ENCODE assay signal across 13 mouse cellular contexts in the genomic region with DNA sequence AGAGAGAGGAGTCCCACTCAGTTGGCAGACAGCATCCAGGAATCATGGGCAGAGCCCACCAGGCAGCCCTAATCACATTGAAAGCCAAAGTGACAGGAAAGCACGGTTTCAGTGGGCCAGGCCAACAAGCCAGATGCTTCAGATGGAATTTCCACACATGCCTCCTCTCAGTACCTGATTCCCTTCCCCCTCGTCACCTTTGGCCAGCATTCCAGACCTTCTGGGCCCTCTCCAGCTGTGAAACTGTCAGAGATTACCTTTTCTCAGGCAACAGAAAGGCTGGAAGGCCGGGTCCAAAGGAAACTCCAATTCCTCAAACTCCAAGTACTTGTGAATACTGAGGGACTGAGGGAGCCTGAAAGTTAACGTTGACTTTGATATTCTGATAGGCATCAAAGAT. TPM values are rescaled to one million over a fixed set of nuclear protein-coding genes. Genes with fewer than 3 reads are reported as not detected.
A peak's percentile ranks its signal among the peaks of the same experiment; 100 is the strongest.
DNase-seq lines count a peak whose midpoint lies in the region; ATAC-seq and TF ChIP-seq lines count a peak whose summit lies in the region.
"Had no signal": no experiment of that assay in that cellular context is flagged by ENCODE, and none has a peak within 500 bp of the region (broad histone marks: within the 10 kb centered on the region; RNA-seq: fewer than 3 reads in every experiment).

No protein-coding gene starts in this region.

- TF ChIP-seq CTCF in liver, adult 2 months (IDR thresholded peaks at IDR 0.05; ENCODE audit: low read depth, low read length), result no peak
- no peak for TF ChIP-seq CTCF in kidney, postnatal 0 days (IDR thresholded peaks at IDR 0.05; ENCODE audit: low read depth)

- H3K4me1 ChIP-seq in liver, adult 2 months (ENCODE audit: control insufficient read depth, insufficient read depth, low read length), result peaks cover 60% of the 10 kb centered on the region
- H3K4me1 ChIP-seq in liver, embryonic 12.5 days, result peaks cover 22% of the 10 kb centered on the region; the same call in 1 of the 2 replicates
- peaks cover 52% of the 10 kb centered on the region for H3K4me1 ChIP-seq in kidney, postnatal 0 days (replicated peaks; ENCODE audit: insufficient read depth, low read length)

- H3K9me3 ChIP-seq in liver, embryonic 12.5 days (replicated peaks), result no peaks in the 10 kb centered on the region
- no peaks in the 10 kb centered on the region for H3K9me3 ChIP-seq in kidney, postnatal 0 days (replicated peaks; ENCODE audit: low read length)
- H3K9me3 ChIP-seq: embryonic facial prominence, embryonic 15.5 days; hindbrain, embryonic 15.5 days; lung, embryonic 15.5 days had no signal

- peaks cover 2% of the 10 kb centered on the region for H3K36me3 ChIP-seq in liver, adult 2 months (ENCODE audit: control insufficient read depth, insufficient read depth, low read length)
- H3K36me3 ChIP-seq in liver, embryonic 12.5 days, result 0 out of 2 replicates have a peak, but pooled peaks cover 3% of the 10 kb centered on the region
- H3K36me3 ChIP-seq in kidney, postnatal 0 days (ENCODE audit: insufficient read depth, low read length), result peaks cover 15% of the 10 kb centered on the region; the same call in 1 of the 2 replicates
- H3K36me3 ChIP-seq: embryonic facial prominence, embryonic 15.5 days; hindbrain, embryonic 15.5 days had no signal

- H3K9ac ChIP-seq in liver, adult 2 months (ENCODE audit: low read depth, low read length), result no peak overlapping the region
- H3K9ac ChIP-seq in liver, embryonic 12.5 days, result no peak overlapping the region
- H3K9ac ChIP-seq in kidney, postnatal 0 days (ENCODE audit: low read depth, low read length), result no peak overlapping the region
- H3K9ac ChIP-seq: embryonic facial prominence, embryonic 15.5 days; forebrain, postnatal 0 days; hindbrain, embryonic 15.5 days; lung, embryonic 15.5 days had no signal

- peak overlapping the region; percentile 85 for H3K27ac ChIP-seq in liver, adult 2 months (replicated peaks; ENCODE audit: insufficient read depth, low read depth, low read length)
- H3K27ac ChIP-seq in liver, embryonic 12.5 days, result no peak overlapping the region
- H3K27ac ChIP-seq in kidney, postnatal 0 days, result peak overlapping the region; percentile 31; the same call in 1 of the 2 replicates
- H3K27ac ChIP-seq: embryonic facial prominence, embryonic 15.5 days; hindbrain, embryonic 15.5 days; lung, embryonic 15.5 days had no signal

- H3K27me3 ChIP-seq in liver, adult 2 months (ENCODE audit: control insufficient read depth, insufficient read depth, low read length), result no peaks in the 10 kb centered on the region
- no peaks in the 10 kb centered on the region for H3K27me3 ChIP-seq in liver, embryonic 12.5 days (replicated peaks)
- no peaks in the 10 kb centered on the region for H3K27me3 ChIP-seq in kidney, postnatal 0 days (ENCODE audit: insufficient read depth, low read length)
- H3K27me3 ChIP-seq: embryonic facial prominence, embryonic 15.5 days; hindbrain, embryonic 15.5 days; lung, embryonic 15.5 days had no signal

- no peak overlapping the region for H3K4me3 ChIP-seq in liver, adult 2 months (ENCODE audit: insufficient read depth, low read depth, low read length)
- no peak overlapping the region for H3K4me3 ChIP-seq in liver, embryonic 12.5 days
- no peak overlapping the region for H3K4me3 ChIP-seq in kidney, postnatal 0 days (replicated peaks; ENCODE audit: low read depth, low read length)
- H3K4me3 ChIP-seq: embryonic facial prominence, embryonic 15.5 days; hindbrain, embryonic 15.5 days; lung, embryonic 15.5 days had no signal

- DNase-seq in adrenal gland, adult 2 months, result peak; percentile 35
- DNase-seq in adrenal gland, adult 8-10 months, result no peak
- DNase-seq in liver, adult 2 months (ENCODE audit: extremely low read depth, low read depth, low spot score), result peak; percentile 91
- DNase-seq in kidney, postnatal 0 days (ENCODE audit: low spot score), result peak; percentile 29
- peak; percentile 60 for DNase-seq in lung, postnatal 36 days
- no peak for DNase-seq in thymus, postnatal 25 days
- DNase-seq in frontal cortex, adult 2 months (ENCODE audit: extremely low spot score in 1 of 2, low spot score in 1 of 2), result no peak
- DNase-seq: forebrain, postnatal 0 days had no signal

- TF ChIP-seq POLR2A in liver, adult 2 months (IDR thresholded peaks at IDR 0.05; ENCODE audit: extremely low read depth, insufficient read depth, low read length), result no peak

- no peak overlapping the region for H3K4me2 ChIP-seq in liver, embryonic 12.5 days
- H3K4me2 ChIP-seq in kidney, postnatal 0 days (ENCODE audit: low read length), result no peak overlapping the region
- H3K4me2 ChIP-seq: embryonic facial prominence, embryonic 15.5 days; hindbrain, embryonic 15.5 days; lung, embryonic 15.5 days had no signal

- peaks cover 66% of the 10 kb centered on the region for H3K79me2 ChIP-seq in liver, adult 2 months (ENCODE audit: control insufficient read depth, insufficient read depth, low read length)

- no peak for ATAC-seq in liver, embryonic 12.5 days
- peak; percentile 65; the same call in 1 of the 2 replicates for ATAC-seq in kidney, postnatal 0 days (replicated peaks; ENCODE audit: low FRiP score, low read depth)
- ATAC-seq: forebrain, postnatal 0 days had no signal

- 6% methylated on average over 4 of the region's 4 CpGs for WGBS in liver, adult 2 months
- 30% methylated on average over 4 of the region's 4 CpGs for WGBS in liver, embryonic 12.5 days (ENCODE audit: insufficient replicate concordance)
- WGBS in kidney, postnatal 0 days, result 39% methylated on average over 4 of the region's 4 CpGs

RNA-seq across cellular contexts. Expression of a gene that starts 19.1 kb away (rescaled TPM):
- 100 to 1,000 TPM in 1 of 2 experiments, 10 to 100 TPM in 1; 77.1 to 114 TPM for total RNA-seq in adrenal gland, adult 2 months (2021)
- 11.5 and 12.5 TPM in 2 replicates for polyA plus RNA-seq in adrenal gland, adult 2 months (2012; rRNA removed)
- 100 to 1,000 TPM in 2 of 4 experiments, 10 to 100 TPM in 2; 57.4 to 113 (median 98.9) TPM for total RNA-seq in adrenal gland, adult 8-10 months (2022)
- total RNA-seq in liver, adult 2 months (2014; rRNA removed), result 95.1 and 104 TPM in 2 replicates
- polyA plus RNA-seq in liver, adult 2 months (2012; rRNA removed), result 37.4 and 49.7 TPM in 2 replicates
- polyA plus RNA-seq in liver, embryonic 12.5 days (2016; fragmentation: Nextera tagmentation; extraction: Ambion mirVana), result 37.2 and 37.3 TPM in 2 replicates
- 216 and 226 TPM in 2 replicates for polyA plus RNA-seq in kidney, postnatal 0 days (2015; fragmentation: Nextera tagmentation; extraction: Ambion mirVana)
- 83.2 and 91.3 TPM in 2 replicates for polyA plus RNA-seq in frontal cortex, adult 2 months (2012; rRNA removed)
- total RNA-seq: monocyte, adult 5-6 weeks had no signal

Comparison
In these comparisons a context has a peak if more than half of its experiments do, and no peak if none do; other contexts are left out.
1. DNase-seq: peak in adrenal gland, adult 2 months (single experiment), liver, adult 2 months (single experiment), kidney, postnatal 0 days (single experiment) and lung, postnatal 36 days (single experiment); none in adrenal gland, adult 8-10 months (single experiment), thymus, postnatal 25 days (single experiment) and frontal cortex, adult 2 months (0 of 2).